ENCODE assay signal across 8 mouse cellular contexts in genomic region chr4:137835624-137836337, GRCm38 (mm10). TPM values are rescaled to one million over a fixed set of nuclear protein-coding genes. Genes with fewer than 3 reads are reported as not detected.
DNase-seq lines count a peak whose midpoint lies in the region; ATAC-seq and TF ChIP-seq lines count a peak whose summit lies in the region.

No protein-coding gene starts in this region.

- no peaks in the 10 kb centered on the region for H3K27me3 ChIP-seq in embryonic facial prominence, embryonic 15.5 days
- peaks cover 10% of the 10 kb centered on the region for H3K27me3 ChIP-seq in heart, embryonic 12.5 days (replicated peaks)
- peaks cover 5% of the 10 kb centered on the region; the same call in 1 of the 2 replicates for H3K27me3 ChIP-seq in kidney, embryonic 15.5 days
- peaks cover 7% of the 10 kb centered on the region for H3K27me3 ChIP-seq in limb, embryonic 15.5 days
- H3K27me3 ChIP-seq in midbrain, postnatal 0 days (ENCODE audit: insufficient read depth, low read length) = no peaks in the 10 kb centered on the region

- no peak overlapping the region for H3K27ac ChIP-seq in bone marrow, adult 2 months (ENCODE audit: control insufficient read depth, insufficient read depth, low read depth, low read length, poor library complexity)
- H3K27ac ChIP-seq in embryonic facial prominence, embryonic 15.5 days (replicated peaks) = no peak overlapping the region
- H3K27ac ChIP-seq in heart, embryonic 12.5 days (ENCODE audit: poor library complexity, severe bottlenecking) = no peak overlapping the region
- no peak overlapping the region for H3K27ac ChIP-seq in kidney, embryonic 15.5 days
- no peak overlapping the region for H3K27ac ChIP-seq in limb, embryonic 15.5 days
- H3K27ac ChIP-seq in midbrain, postnatal 0 days (ENCODE audit: low read depth, low read length) = no peak overlapping the region

- no peaks in the 10 kb centered on the region for H3K9me3 ChIP-seq in embryonic facial prominence, embryonic 15.5 days (replicated peaks)
- no peaks in the 10 kb centered on the region for H3K9me3 ChIP-seq in heart, embryonic 12.5 days (replicated peaks)
- H3K9me3 ChIP-seq in kidney, embryonic 15.5 days (replicated peaks) = no peaks in the 10 kb centered on the region
- no peaks in the 10 kb centered on the region for H3K9me3 ChIP-seq in limb, embryonic 15.5 days
- no peaks in the 10 kb centered on the region for H3K9me3 ChIP-seq in midbrain, postnatal 0 days (ENCODE audit: low read length)

- H3K9ac ChIP-seq in embryonic facial prominence, embryonic 15.5 days = no peak overlapping the region
- no peak overlapping the region for H3K9ac ChIP-seq in heart, embryonic 12.5 days
- H3K9ac ChIP-seq in kidney, embryonic 15.5 days = no peak overlapping the region
- H3K9ac ChIP-seq in limb, embryonic 15.5 days = no peak overlapping the region
- no peak overlapping the region for H3K9ac ChIP-seq in midbrain, postnatal 0 days (replicated peaks; ENCODE audit: low read length, poor library complexity, severe bottlenecking)

- TF ChIP-seq CTCF in bone marrow, adult 2 months (IDR thresholded peaks at IDR 0.05; ENCODE audit: control insufficient read depth, insufficient read depth, low read length) = peak; percentile 69
- TF ChIP-seq CTCF in midbrain, postnatal 0 days (IDR thresholded peaks at IDR 0.05) = peak; percentile 99

- no peak overlapping the region for H3K4me3 ChIP-seq in bone marrow, adult 2 months (replicated peaks; ENCODE audit: control insufficient read depth, low read depth, low read length)
- H3K4me3 ChIP-seq in embryonic facial prominence, embryonic 15.5 days (replicated peaks) = no peak overlapping the region
- no peak overlapping the region for H3K4me3 ChIP-seq in heart, embryonic 12.5 days
- H3K4me3 ChIP-seq in kidney, embryonic 15.5 days (replicated peaks) = no peak overlapping the region
- H3K4me3 ChIP-seq in limb, embryonic 15.5 days = no peak overlapping the region
- no peak overlapping the region for H3K4me3 ChIP-seq in midbrain, postnatal 0 days (ENCODE audit: low read depth, low read length)

- no peak for TF ChIP-seq POLR2A in bone marrow, adult 2 months (IDR thresholded peaks at IDR 0.05; ENCODE audit: borderline replicate concordance, control insufficient read depth, low read depth, low read length)

- 16% methylated on average over 14 of the region's 14 CpGs for WGBS in bone marrow, adult 2 months
- WGBS in embryonic facial prominence, embryonic 15.5 days = 12% methylated on average over 14 of the region's 14 CpGs
- WGBS in heart, embryonic 12.5 days = 13% methylated on average over 14 of the region's 14 CpGs
- 13% methylated on average over 14 of the region's 14 CpGs for WGBS in kidney, embryonic 15.5 days
- 17% methylated on average over 14 of the region's 14 CpGs for WGBS in limb, embryonic 15.5 days
- 15% methylated on average over 14 of the region's 14 CpGs for WGBS in midbrain, postnatal 0 days

- H3K4me1 ChIP-seq in bone marrow, adult 2 months (ENCODE audit: control insufficient read depth, insufficient read depth, low read length) = no peaks in the 10 kb centered on the region
- peaks cover 12% of the 10 kb centered on the region; the same call in 1 of the 2 replicates for H3K4me1 ChIP-seq in embryonic facial prominence, embryonic 15.5 days
- H3K4me1 ChIP-seq in heart, embryonic 12.5 days (replicated peaks) = peaks cover 3% of the 10 kb centered on the region; the same call in 1 of the 2 replicates
- H3K4me1 ChIP-seq in kidney, embryonic 15.5 days = peaks cover 7% of the 10 kb centered on the region
- H3K4me1 ChIP-seq in limb, embryonic 15.5 days = peaks cover 7% of the 10 kb centered on the region; the same call in 1 of the 2 replicates
- peaks cover 3% of the 10 kb centered on the region; the same call in 1 of the 2 replicates for H3K4me1 ChIP-seq in midbrain, postnatal 0 days (ENCODE audit: insufficient read depth, low read length)

- DNase-seq in A20 (ENCODE audit: low read depth, low spot score) = peak; percentile 69
- peak; percentile 94 for DNase-seq in midbrain, postnatal 0 days (ENCODE audit: low spot score)
- peak; percentile 27 to 52 for DNase-seq in spleen, postnatal 14 days (ENCODE audit: low spot score in 2 of 2)

- no peaks in the 10 kb centered on the region for H3K36me3 ChIP-seq in embryonic facial prominence, embryonic 15.5 days
- no peaks in the 10 kb centered on the region for H3K36me3 ChIP-seq in heart, embryonic 12.5 days
- no peaks in the 10 kb centered on the region for H3K36me3 ChIP-seq in kidney, embryonic 15.5 days
- no peaks in the 10 kb centered on the region for H3K36me3 ChIP-seq in limb, embryonic 15.5 days
- H3K36me3 ChIP-seq in midbrain, postnatal 0 days (ENCODE audit: insufficient read depth, low read length) = no peaks in the 10 kb centered on the region

- peak overlapping the region; percentile 41 for H3K4me2 ChIP-seq in embryonic facial prominence, embryonic 15.5 days (replicated peaks)
- H3K4me2 ChIP-seq in heart, embryonic 12.5 days = peak overlapping the region; percentile 23
- H3K4me2 ChIP-seq in kidney, embryonic 15.5 days = peak overlapping the region; percentile 52
- peak overlapping the region; percentile 28; the same call in 1 of the 2 replicates for H3K4me2 ChIP-seq in limb, embryonic 15.5 days
- peak overlapping the region; percentile 28 for H3K4me2 ChIP-seq in midbrain, postnatal 0 days (ENCODE audit: low read depth, low read length, poor library complexity, severe bottlenecking)

- ATAC-seq in embryonic facial prominence, embryonic 15.5 days (ENCODE audit: insufficient number of reproducible peaks, low FRiP score, low TSS enrichment, low read depth) = peak; percentile 70
- peak; percentile 81 for ATAC-seq in heart, embryonic 12.5 days (ENCODE audit: insufficient number of reproducible peaks, low FRiP score)
- ATAC-seq in kidney, embryonic 15.5 days (replicated peaks; ENCODE audit: low FRiP score) = peak; percentile 83
- peak; percentile 75; the same call in 1 of the 2 replicates for ATAC-seq in limb, embryonic 15.5 days (ENCODE audit: insufficient number of reproducible peaks, low FRiP score, low TSS enrichment, low read depth)
- ATAC-seq in midbrain, postnatal 0 days (ENCODE audit: low FRiP score) = peak; percentile 91

RNA-seq across cellular contexts. Expression of gene Ece1, which starts 26.3 kb away (rescaled TPM):
- polyA plus RNA-seq in bone marrow, adult 2 months (2011; ENCODE audit: insufficient read depth, insufficient read length, low replicate concordance, missing spikeins) = 4.3 and 7.3 TPM in 2 replicates
- 65.5 and 74.6 TPM in 2 replicates for polyA plus RNA-seq in embryonic facial prominence, embryonic 15.5 days (2015; fragmentation: Nextera tagmentation; extraction: Ambion mirVana)
- polyA plus RNA-seq in heart, embryonic 12.5 days (2016; fragmentation: Nextera tagmentation; extraction: Ambion mirVana) = 122 and 144 TPM in 2 replicates
- 53.7 and 58.5 TPM in 2 replicates for polyA plus RNA-seq in kidney, embryonic 15.5 days (2015; fragmentation: Nextera tagmentation; extraction: Ambion mirVana)
- polyA plus RNA-seq in limb, embryonic 15.5 days (2015; fragmentation: Nextera tagmentation; extraction: Ambion mirVana) = 39.0 and 52.5 TPM in 2 replicates
- total RNA-seq in midbrain, postnatal 0 days (2014; rRNA removed) = 36.3 and 51.9 TPM in 2 replicates
- 23.2 and 23.7 TPM in 2 replicates for polyA plus RNA-seq in midbrain, postnatal 0 days (2015; fragmentation: Nextera tagmentation; extraction: Ambion mirVana)

RNA-seq across cellular contexts. Expression of gene Alpl, which starts 39.6 kb away (rescaled TPM):
- 5.7 and 7.1 TPM in 2 replicates for polyA plus RNA-seq in bone marrow, adult 2 months (2011; ENCODE audit: insufficient read depth, insufficient read length, low replicate concordance, missing spikeins)
- polyA plus RNA-seq in embryonic facial prominence, embryonic 15.5 days (2015; fragmentation: Nextera tagmentation; extraction: Ambion mirVana) = 155 and 160 TPM in 2 replicates
- 1.7 and 2.2 TPM in 2 replicates for polyA plus RNA-seq in heart, embryonic 12.5 days (2016; fragmentation: Nextera tagmentation; extraction: Ambion mirVana)
- 12.9 and 25.3 TPM in 2 replicates for polyA plus RNA-seq in kidney, embryonic 15.5 days (2015; fragmentation: Nextera tagmentation; extraction: Ambion mirVana)
- 43.5 and 68.6 TPM in 2 replicates for polyA plus RNA-seq in limb, embryonic 15.5 days (2015; fragmentation: Nextera tagmentation; extraction: Ambion mirVana)
- 14.3 and 17.9 TPM in 2 replicates for total RNA-seq in midbrain, postnatal 0 days (2014; rRNA removed)
- polyA plus RNA-seq in midbrain, postnatal 0 days (2015; fragmentation: Nextera tagmentation; extraction: Ambion mirVana) = 16.1 and 19.1 TPM in 2 replicates

Comparison
In these comparisons a context has a peak if more than half of its experiments do, and no peak if none do; other contexts are left out.
1. DNase-seq: peak in every context shown above with its lines; median percentile 94 in midbrain, postnatal 0 days; 69 in A20; 40 in spleen, postnatal 14 days.